Mouse (Mus musculus) CH12.LX (cell line): ENCODE data around the gene Gm45521. TPM values are rescaled to one million over a fixed set of nuclear protein-coding genes. Genes with fewer than 3 reads are reported as not detected.

Source experiments
- DNase-seq: peaks from one replicate; pipeline ENCODE4 v3.0.0-alpha.2; 2013; ENCODE audit errors: extremely low read depth
- H3K27ac ChIP-seq: 2 replicates; pipeline ENCODE4 v1.5.1; 2012; ENCODE audit warnings: low read depth, mild to moderate bottlenecking, control low read depth, moderate library complexity; ENCODE audit not compliant: insufficient read depth
- H3K27me3 ChIP-seq: replicated peaks from 2 replicates; pipeline ENCODE3; 2012; ENCODE audit warnings: inconsistent platforms
- H3K36me3 ChIP-seq, 2 experiments: replicated peaks in 1 of 2; 2 replicates each; pipeline versions ENCODE3 to v1.6.1; 2012; ENCODE audit warnings: inconsistent platforms in 1 of 2, low read length in 1 of 2, mild to moderate bottlenecking in 1 of 2, mixed read lengths in 1 of 2, moderate library complexity in 1 of 2; ENCODE audit not compliant: control insufficient read depth in 1 of 2, insufficient read depth in 1 of 2
- H3K4me1 ChIP-seq, 2 experiments: 2 replicates each; pipeline ENCODE4 v1.6.1; 2012; ENCODE audit warnings: inconsistent platforms in 1 of 2, moderate library complexity in 1 of 2; ENCODE audit not compliant: insufficient read depth in 2 of 2, control insufficient read depth in 1 of 2
- H3K4me2 ChIP-seq: 2 replicates; pipeline ENCODE4 v1.6.1; 2012; ENCODE audit warnings: low read depth, mild to moderate bottlenecking, control low read depth; ENCODE audit not compliant: poor library complexity, insufficient read depth, severe bottlenecking
- H3K4me3 ChIP-seq, 3 experiments: fragments of 150-350 bp in 1 of 3; sonication (generic) in 1 of 3; replicated peaks in 1 of 3; 2 replicates each; pipeline versions ENCODE3 to v1.5.1; 2011 to 2012; ENCODE audit warnings: low read depth in 2 of 3, low read length in 2 of 3, mild to moderate bottlenecking in 2 of 3, moderate library complexity in 2 of 3, control low read depth in 1 of 3, improper control_type of control experiment in 1 of 3, inconsistent platforms in 1 of 3, mixed read lengths in 1 of 3; ENCODE audit not compliant: poor library complexity in 1 of 3
- H3K79me2 ChIP-seq: replicated peaks from 2 replicates; pipeline ENCODE4 v1.6.1; 2012; ENCODE audit warnings: mild to moderate bottlenecking, moderate library complexity; ENCODE audit not compliant: control insufficient read depth, poor library complexity, insufficient read depth, severe bottlenecking; ENCODE audit errors: extremely low read depth
- H3K9ac ChIP-seq: 2 replicates; pipeline ENCODE4 v1.6.1; 2012; ENCODE audit warnings: low read depth, mild to moderate bottlenecking, control low read depth, moderate library complexity; ENCODE audit not compliant: insufficient read depth
- H3K9me3 ChIP-seq: replicated peaks from 2 replicates; pipeline ENCODE3; 2012; ENCODE audit warnings: low read length, inconsistent platforms, mixed read lengths
- BHLHE40 ChIP-seq: IDR thresholded peaks from 2 replicates; pipeline ENCODE4 v1.6.1; 2011; ENCODE audit warnings: mild to moderate bottlenecking, low read depth, low read length, improper control_type of control experiment
- CHD2 ChIP-seq: IDR thresholded peaks from 2 replicates; pipeline ENCODE4 v1.6.1; 2011; ENCODE audit warnings: low read length, improper control_type of control experiment
- CTCF ChIP-seq, 2 experiments: IDR thresholded peaks in 1 of 2; conservative IDR thresholded peaks in 1 of 2; 2 replicates each; pipeline ENCODE4 v1.5.1; 2011 to 2012; ENCODE audit warnings: low read depth in 2 of 2, low read length in 2 of 2, improper control_type of control experiment in 1 of 2, inconsistent platforms in 1 of 2, mild to moderate bottlenecking in 1 of 2, moderate library complexity in 1 of 2
- ELF1 ChIP-seq: IDR thresholded peaks from 2 replicates; pipeline ENCODE4 v1.6.1; 2014; ENCODE audit warnings: low read depth, mild to moderate bottlenecking, inconsistent platforms, low read length, improper control_type of control experiment
- GABPA ChIP-seq: IDR thresholded peaks from 2 replicates; pipeline ENCODE4 v1.6.1; 2012; ENCODE audit warnings: low read depth, low read length, improper control_type of control experiment, inconsistent platforms; ENCODE audit not compliant: insufficient replicate concordance
- HCFC1 ChIP-seq: IDR thresholded peaks from 2 replicates; pipeline ENCODE4 v1.6.1; 2012; ENCODE audit warnings: low read depth, mild to moderate bottlenecking, inconsistent platforms, low read length, improper control_type of control experiment
- JUND ChIP-seq: conservative IDR thresholded peaks from 2 replicates; pipeline ENCODE4 v1.6.1; 2011; ENCODE audit warnings: low read depth, low read length, improper control_type of control experiment
- MAZ ChIP-seq: IDR thresholded peaks from 2 replicates; pipeline ENCODE4 v1.6.1; 2012; ENCODE audit warnings: low read depth, mild to moderate bottlenecking, inconsistent platforms, low read length, improper control_type of control experiment, moderate library complexity
- MXI1 ChIP-seq: IDR thresholded peaks from 2 replicates; pipeline ENCODE4 v1.6.1; 2011; ENCODE audit warnings: mild to moderate bottlenecking, low read depth, low read length, improper control_type of control experiment
- MYC ChIP-seq: IDR thresholded peaks from 2 replicates; pipeline ENCODE4 v1.6.1; 2011; ENCODE audit warnings: low read depth, mild to moderate bottlenecking, improper control_type of control experiment, low read length
- PAX5 ChIP-seq: IDR thresholded peaks from 2 replicates; pipeline ENCODE4 v1.6.1; 2012; ENCODE audit warnings: low read length, inconsistent platforms, mixed read lengths
- POLR2A ChIP-seq: IDR thresholded peaks from 2 replicates; pipeline ENCODE4 v1.6.1; 2011; ENCODE audit warnings: low read depth, mild to moderate bottlenecking, improper control_type of control experiment, low read length
- RAD21 ChIP-seq: IDR thresholded peaks from 2 replicates; pipeline ENCODE4 v1.6.1; 2011; ENCODE audit warnings: low read depth, mild to moderate bottlenecking, low read length, improper control_type of control experiment, moderate library complexity
- SIN3A ChIP-seq: IDR thresholded peaks from 2 replicates; pipeline ENCODE4 v1.6.1; 2012; ENCODE audit warnings: low read length, improper control_type of control experiment, inconsistent platforms
- SMC3 ChIP-seq: IDR thresholded peaks from 2 replicates; pipeline ENCODE4 v1.6.1; 2011; ENCODE audit warnings: low read depth, low read length, improper control_type of control experiment
- TBP ChIP-seq: conservative IDR thresholded peaks from 2 replicates; pipeline ENCODE4 v1.6.1; 2011; ENCODE audit warnings: low read depth, low read length, improper control_type of control experiment
- TCF12 ChIP-seq: IDR thresholded peaks from 2 replicates; pipeline ENCODE4 v1.6.1; 2014; ENCODE audit warnings: low read depth, mild to moderate bottlenecking, inconsistent platforms, low read length, improper control_type of control experiment
- UBTF ChIP-seq: IDR thresholded peaks from 2 replicates; pipeline ENCODE4 v1.6.1; 2012; ENCODE audit warnings: low read depth, mild to moderate bottlenecking, inconsistent platforms, low read length, improper control_type of control experiment, moderate library complexity
- USF1 ChIP-seq: IDR thresholded peaks from 2 replicates; pipeline ENCODE4 v1.6.1; 2014; ENCODE audit warnings: low read depth, mild to moderate bottlenecking, inconsistent platforms, low read length, improper control_type of control experiment
- ZC3H11A ChIP-seq: IDR thresholded peaks from 2 replicates; pipeline ENCODE4 v1.6.1; 2012; ENCODE audit warnings: low read depth, mild to moderate bottlenecking, inconsistent platforms, low read length, improper control_type of control experiment
- ZNF384 ChIP-seq: IDR thresholded peaks from 2 replicates; pipeline ENCODE4 v1.6.1; 2012; ENCODE audit warnings: low read depth, low read length, improper control_type of control experiment, inconsistent platforms
- dilution Hi-C: fragments of 300-500 bp; cut with MboI; formaldehyde crosslinking; loops from 2 replicates; pipeline ENCODE4 v1.14.3; 2020; ENCODE audit warnings: low sequenced_read_pairs; ENCODE audit not compliant: extremely low pct_unique_long_range_greater_than_20kb, extremely low pct_ligation_motif_present
- in situ Hi-C: fragments of 300-500 bp; cut with MboI; formaldehyde crosslinking; loops from 3 replicates; pipeline ENCODE4 v1.14.3; 2019; ENCODE audit warnings: low sequenced_read_pairs, low pct_ligation_motif_present, low pct_unique_long_range_greater_than_20kb, mixed read lengths
- polyA plus RNA-seq: library from polyadenylated mRNA; unstranded; fragments of >175 nt; gene quantifications from 2 replicates; pipeline ENCODE4 v1.2.1, GENCODE M21; 2012; ENCODE audit warnings: low read depth; ENCODE audit not compliant: insufficient read length
- total RNA-seq, 2 experiments: library from RNA; depleted of rRNA; stranded (reverse); fragments of 300-350 nt in 1 of 2; fragments of >200 nt in 1 of 2; gene quantifications; 2 replicates each; pipeline ENCODE4 v1.2.3; 2012 to 2014

Gene Gm45521
- total and polyA plus RNA-seq, 3 experiments = not detected

- no peak for DNase-seq
- peaks cover 12 to 41% of the 10 kb centered on the region in 2 experiments for H3K4me1 ChIP-seq
- H3K79me2 ChIP-seq = no peaks in the 10 kb centered on the region
- H3K27ac ChIP-seq = no peak overlapping the region
- in situ Hi-C loops = loop anchor here (5.0 to 10.0 kb wide), 4 partner anchors 39 to 372 kb away; partner anchors contain the start of genes Abhd6 and Flnb
- no peaks in the 10 kb centered on the region for H3K9me3 ChIP-seq
- no peak overlapping the region for H3K9ac ChIP-seq
- no peaks in the 10 kb centered on the region for H3K27me3 ChIP-seq
- H3K36me3 ChIP-seq = peaks cover 10 to 31% of the 10 kb centered on the region in 2 experiments
- H3K4me2 ChIP-seq = no peak overlapping the region
- dilution Hi-C loops = no loop called here
- TF ChIP-seq UBTF = no peak
- no peak for TF ChIP-seq PAX5
- TF ChIP-seq BHLHE40 = no peak
- TF ChIP-seq ZNF384 = no peak
- no peak for TF ChIP-seq MXI1
- TF ChIP-seq GABPA = no peak
- TF ChIP-seq TCF12 = no peak
- no peak for TF ChIP-seq ZC3H11A
- TF ChIP-seq RAD21 = no peak
- TF ChIP-seq TBP = no peak
- TF ChIP-seq POLR2A = no peak
- TF ChIP-seq USF1 = no peak
- TF ChIP-seq JUND = no peak
- H3K4me3 ChIP-seq = no peak overlapping the region
These were observed 6.1 kb downstream of the Gm45521 start for GRCm38 (mm10) chr14:7963160-7963559.

GRCm38 (mm10) chr14:7964219-7964889, 7.3 kb downstream of the Gm45521 start:
- no peak overlapping the region for H3K9ac ChIP-seq
- TF ChIP-seq SIN3A (0 out of 2 replicates have a peak, but pooled peaks have one; percentile 38), ZC3H11A (peak; percentile 97), ZNF384 (peak; percentile 16; the same call in 1 of the 2 replicates), USF1 (no peak), TCF12 (no peak), CHD2 (no peak), MAZ (no peak), SMC3 (peak; percentile 99), HCFC1 (no peak), PAX5 (no peak), ELF1 (no peak), POLR2A (no peak), MYC (peak; percentile 81; the same call in 1 of the 2 replicates), CTCF (conservative IDR thresholded peaks at IDR 0.05 in 1 of 2, IDR thresholded peaks at IDR 0.05 in 1 of 2; ENCODE audit: low read depth in 2 of 2, low read length in 2 of 2) (peak; percentile 74 to 98), RAD21 (peak; percentile 100)
- in situ Hi-C loops = loop anchor here (5.0 to 10.0 kb wide), 4 partner anchors 38 to 370 kb away; partner anchors contain the start of genes Abhd6 and Flnb
- peaks cover 7 to 29% of the 10 kb centered on the region in 2 experiments for H3K4me1 ChIP-seq
- dilution Hi-C loops = no loop called here
- H3K4me2 ChIP-seq = no peak overlapping the region
- H3K36me3 ChIP-seq = peaks cover 10 to 39% of the 10 kb centered on the region in 2 experiments
- peak; percentile 86 for DNase-seq
- no peaks in the 10 kb centered on the region for H3K79me2 ChIP-seq
- H3K27ac ChIP-seq = no peak overlapping the region
- no peak overlapping the region for H3K4me3 ChIP-seq
- no peaks in the 10 kb centered on the region for H3K9me3 ChIP-seq
- no peaks in the 10 kb centered on the region for H3K27me3 ChIP-seq
